Mouse (Mus musculus) heart, postnatal 0 days (tissue): ENCODE data around the gene Ambra1.

Source experiments
- CTCF ChIP-seq: IDR thresholded peaks from 2 replicates; pipeline ENCODE4 v1.5.1; 2016; ENCODE audit warnings: antibody characterized with exemption, control low read depth, low read depth
- EP300 ChIP-seq: IDR thresholded peaks from 2 replicates; pipeline ENCODE4 v1.6.1; 2016; ENCODE audit warnings: antibody characterized with exemption, low read depth

GRCm38 (mm10) chr2:91854575-91854974, 124.6 kb downstream of the Ambra1 start:
- no peak for TF ChIP-seq EP300
- no peak for TF ChIP-seq CTCF
